In the genomic region with DNA sequence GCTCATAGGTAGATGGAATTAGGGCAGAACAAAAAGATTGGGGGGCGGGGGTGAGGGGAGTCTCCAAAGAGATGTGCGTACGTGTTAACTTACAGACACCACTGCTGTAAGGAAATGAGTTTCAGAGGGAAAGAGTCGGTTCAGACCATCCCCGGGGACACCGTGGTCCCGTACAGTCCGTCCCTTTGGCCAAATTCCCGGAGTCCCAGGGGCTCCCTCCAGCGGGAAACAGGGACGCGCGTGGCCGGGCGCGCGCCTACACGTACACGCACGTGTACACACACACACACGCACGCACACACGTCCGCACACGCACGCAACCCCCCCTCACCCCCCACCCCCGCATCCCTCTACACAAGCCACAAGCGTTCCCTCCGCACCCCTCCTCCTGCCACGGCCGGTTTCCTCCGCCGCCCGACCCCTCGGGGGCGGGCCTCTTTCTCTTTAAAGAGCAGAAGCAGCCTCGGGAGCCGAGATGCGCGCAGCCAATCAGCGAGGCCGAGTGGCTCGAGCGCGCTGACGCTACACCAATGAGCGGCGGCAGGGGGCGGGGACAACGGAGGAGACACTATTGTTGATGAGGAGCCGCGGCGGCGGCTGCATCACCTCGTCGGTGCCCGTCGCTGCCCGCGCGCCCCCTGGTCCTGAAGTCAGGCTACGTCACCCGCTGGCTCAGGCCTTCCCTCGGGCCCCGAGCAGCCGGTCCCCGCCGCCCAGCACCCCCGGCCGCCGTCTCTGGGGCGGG, we compare ENCODE assay signal across 8 mouse cellular contexts. TPM values are rescaled to one million over a fixed set of nuclear protein-coding genes. Genes with fewer than 3 reads are reported as not detected.
DNase-seq lines count a peak whose midpoint lies in the region; ATAC-seq and TF ChIP-seq lines count a peak whose summit lies in the region.

A gene (plus strand): TSS at position 594 of the 745 bp plus-strand sequence.

- H3K27ac ChIP-seq in CH12.LX (ENCODE audit: insufficient read depth, low read depth) = peak within 1 kb of the TSS; percentile 53
- peak within 1 kb of the TSS; percentile 86 for H3K27ac ChIP-seq in forebrain, embryonic 11.5 days (ENCODE audit: low read depth, low read length)
- peak within 1 kb of the TSS; percentile 94 for H3K27ac ChIP-seq in heart, embryonic 16.5 days (ENCODE audit: low read length)
- peak within 1 kb of the TSS; percentile 88 for H3K27ac ChIP-seq in liver, embryonic 15.5 days (replicated peaks)
- peak within 1 kb of the TSS; percentile 97 for H3K27ac ChIP-seq in neural tube, embryonic 12.5 days

- TF ChIP-seq RAD21 in CH12.LX (IDR thresholded peaks at IDR 0.05; ENCODE audit: low read depth, low read length) = no peak

- H3K79me2 ChIP-seq in CH12.LX (replicated peaks; ENCODE audit: control insufficient read depth, extremely low read depth, insufficient read depth, poor library complexity, severe bottlenecking) = peaks cover 8% of the 10 kb centered on the region; the same call in 1 of the 2 replicates

- H3K36me3 ChIP-seq in CH12.LX (replicated peaks in 1 of 2; ENCODE audit: control insufficient read depth in 1 of 2, insufficient read depth in 1 of 2, low read length in 1 of 2) = no peaks in the 10 kb centered on the region
- no peaks in the 10 kb centered on the region for H3K36me3 ChIP-seq in forebrain, embryonic 11.5 days (ENCODE audit: control insufficient read depth, insufficient read depth, low read length)
- no peaks in the 10 kb centered on the region for H3K36me3 ChIP-seq in heart, embryonic 16.5 days (ENCODE audit: control insufficient read depth, insufficient read depth)
- no peaks in the 10 kb centered on the region for H3K36me3 ChIP-seq in liver, embryonic 15.5 days (replicated peaks)
- H3K36me3 ChIP-seq in neural tube, embryonic 12.5 days = no peaks in the 10 kb centered on the region

- TF ChIP-seq POLR2A in CH12.LX (IDR thresholded peaks at IDR 0.05; ENCODE audit: low read depth, low read length) = peak; percentile 69

- no peaks in the 10 kb centered on the region for H3K9me3 ChIP-seq in CH12.LX (replicated peaks; ENCODE audit: low read length)
- no peaks in the 10 kb centered on the region for H3K9me3 ChIP-seq in forebrain, embryonic 11.5 days (ENCODE audit: control insufficient read depth, low read length)
- H3K9me3 ChIP-seq in heart, embryonic 16.5 days (replicated peaks; ENCODE audit: control insufficient read depth, low read length) = no peaks in the 10 kb centered on the region
- H3K9me3 ChIP-seq in liver, embryonic 15.5 days (replicated peaks) = no peaks in the 10 kb centered on the region
- no peaks in the 10 kb centered on the region for H3K9me3 ChIP-seq in neural tube, embryonic 12.5 days

- H3K4me2 ChIP-seq in CH12.LX (ENCODE audit: insufficient read depth, low read depth, poor library complexity, severe bottlenecking) = peak within 1 kb of the TSS; percentile 92
- peak within 1 kb of the TSS; percentile 68 for H3K4me2 ChIP-seq in forebrain, embryonic 11.5 days (ENCODE audit: low read depth, low read length, severe bottlenecking)
- H3K4me2 ChIP-seq in heart, embryonic 16.5 days (ENCODE audit: low read depth, low read length) = peak within 1 kb of the TSS; percentile 75
- peak within 1 kb of the TSS; percentile 99 for H3K4me2 ChIP-seq in liver, embryonic 15.5 days
- peak within 1 kb of the TSS; percentile 89 for H3K4me2 ChIP-seq in neural tube, embryonic 12.5 days (replicated peaks)

- peak within 1 kb of the TSS; percentile 88 for H3K9ac ChIP-seq in CH12.LX (ENCODE audit: insufficient read depth, low read depth)
- H3K9ac ChIP-seq in forebrain, embryonic 11.5 days (ENCODE audit: low read length) = peak within 1 kb of the TSS; percentile 94
- peak within 1 kb of the TSS; percentile 85 for H3K9ac ChIP-seq in heart, embryonic 16.5 days (ENCODE audit: low read length)
- peak within 1 kb of the TSS; percentile 83 for H3K9ac ChIP-seq in liver, embryonic 15.5 days
- peak within 1 kb of the TSS; percentile 99 for H3K9ac ChIP-seq in neural tube, embryonic 12.5 days

- under 1% methylated on average over 70 of the region's 72 CpGs for WGBS in forebrain, embryonic 11.5 days
- under 1% methylated on average over 61 of the region's 72 CpGs for WGBS in heart, embryonic 16.5 days
- under 1% methylated on average over 70 of the region's 72 CpGs for WGBS in liver, embryonic 15.5 days (ENCODE audit: insufficient replicate concordance)
- WGBS in neural tube, embryonic 12.5 days = under 1% methylated on average over 72 of the region's 72 CpGs

- no peaks in the 10 kb centered on the region for H3K27me3 ChIP-seq in CH12.LX (replicated peaks)
- H3K27me3 ChIP-seq in forebrain, embryonic 11.5 days (ENCODE audit: control insufficient read depth, insufficient read depth, low read length) = no peaks in the 10 kb centered on the region
- H3K27me3 ChIP-seq in heart, embryonic 16.5 days (ENCODE audit: control insufficient read depth, insufficient read depth, low read length) = no peaks in the 10 kb centered on the region
- H3K27me3 ChIP-seq in liver, embryonic 15.5 days = no peaks in the 10 kb centered on the region
- H3K27me3 ChIP-seq in neural tube, embryonic 12.5 days (replicated peaks) = no peaks in the 10 kb centered on the region

- in situ Hi-C loops in CH12.LX (cut with MboI; ENCODE audit: low pct_ligation_motif_present, low pct_unique_long_range_greater_than_20kb, low sequenced_read_pairs) = no loop called here

- DNase-seq in CH12.LX (ENCODE audit: extremely low read depth) = peak; percentile 97
- DNase-seq in c-Kit-positive CD71-positive TER-119-negative erythroid progenitor cells, embryonic 14.5 days (ENCODE audit: low read depth) = peak; percentile 99
- peak; percentile 99 for DNase-seq in forebrain, embryonic 11.5 days (ENCODE audit: low spot score)
- peak; percentile 99 for DNase-seq in kidney, postnatal 36 days
- peak; percentile 95 for DNase-seq in telencephalon, adult 2 months (ENCODE audit: low read depth, low spot score)

- dilution Hi-C loops in CH12.LX (cut with MboI; ENCODE audit: extremely low pct_ligation_motif_present, extremely low pct_unique_long_range_greater_than_20kb, low sequenced_read_pairs) = no loop called here

- H3K4me1 ChIP-seq in CH12.LX (ENCODE audit: control insufficient read depth in 1 of 2, insufficient read depth in 2 of 2) = peaks cover 4 to 40% of the 10 kb centered on the region in 2 experiments; a peak in 2 of 4 replicates
- H3K4me1 ChIP-seq in forebrain, embryonic 11.5 days (replicated peaks; ENCODE audit: control insufficient read depth, insufficient read depth, low read length) = no peaks in the 10 kb centered on the region; the same call in 1 of the 2 replicates
- H3K4me1 ChIP-seq in heart, embryonic 16.5 days (ENCODE audit: control insufficient read depth, insufficient read depth, low read length) = peaks cover 23% of the 10 kb centered on the region
- H3K4me1 ChIP-seq in liver, embryonic 15.5 days (replicated peaks) = peaks cover 43% of the 10 kb centered on the region
- H3K4me1 ChIP-seq in neural tube, embryonic 12.5 days = peaks cover 19% of the 10 kb centered on the region

- TF ChIP-seq EP300 in CH12.LX (IDR thresholded peaks at IDR 0.05; ENCODE audit: low read length) = no peak

- peak within 1 kb of the TSS; percentile 69 to 93 (median 89) for H3K4me3 ChIP-seq in CH12.LX (replicated peaks in 1 of 3; ENCODE audit: low read depth in 2 of 3, low read length in 2 of 3, poor library complexity in 1 of 3)
- H3K4me3 ChIP-seq in forebrain, embryonic 11.5 days (ENCODE audit: low read depth, low read length) = peak within 1 kb of the TSS; percentile 99
- peak within 1 kb of the TSS; percentile 76 for H3K4me3 ChIP-seq in heart, embryonic 16.5 days (ENCODE audit: low read length)
- H3K4me3 ChIP-seq in liver, embryonic 15.5 days (replicated peaks) = peak within 1 kb of the TSS; percentile 92
- peak within 1 kb of the TSS; percentile 100 for H3K4me3 ChIP-seq in neural tube, embryonic 12.5 days

- no peak for TF ChIP-seq CTCF in CH12.LX (conservative IDR thresholded peaks at IDR 0.05 in 1 of 2, IDR thresholded peaks at IDR 0.05 in 1 of 2; ENCODE audit: low read depth in 2 of 2, low read length in 2 of 2)

- ATAC-seq in forebrain, embryonic 11.5 days (replicated peaks; ENCODE audit: low FRiP score) = peak; percentile 98
- peak; percentile 95 for ATAC-seq in heart, embryonic 16.5 days (replicated peaks; ENCODE audit: extremely low read depth, insufficient read depth, low FRiP score)
- peak; percentile 91 for ATAC-seq in liver, embryonic 15.5 days (ENCODE audit: insufficient read depth)
- peak; percentile 97 for ATAC-seq in neural tube, embryonic 12.5 days (ENCODE audit: low FRiP score, low read depth)

TF ChIP-seq in CH12.LX, 34 proteins besides CTCF, POLR2A, EP300 and RAD21 (continues in another document):
- TF ChIP-seq ZMIZ1 (IDR thresholded peaks at IDR 0.05; ENCODE audit: low read depth, low read length) (peak; percentile 51; the same call in 1 of the 2 replicates), IRF4 (IDR thresholded peaks at IDR 0.05; ENCODE audit: low read depth, low read length) (peak; percentile 28; the same call in 1 of the 2 replicates), MXI1 (IDR thresholded peaks at IDR 0.05; ENCODE audit: low read depth, low read length) (peak; percentile 38), MAX (IDR thresholded peaks at IDR 0.05; ENCODE audit: low read length) (peak; percentile 37), POLR2AphosphoS2 (IDR thresholded peaks at IDR 0.05; ENCODE audit: low read depth, low read length) (0 out of 2 replicates have a peak, but pooled peaks have one; percentile 47), UBTF (IDR thresholded peaks at IDR 0.05; ENCODE audit: low read depth, low read length) (0 out of 2 replicates have a peak, but pooled peaks have one; percentile 36), TBP (conservative IDR thresholded peaks at IDR 0.05; ENCODE audit: low read depth, low read length) (0 out of 2 replicates have a peak, but pooled peaks have one; percentile 13), ZKSCAN1 (IDR thresholded peaks at IDR 0.05; ENCODE audit: borderline replicate concordance, low read depth, low read length) (no peak), HCFC1 (IDR thresholded peaks at IDR 0.05; ENCODE audit: low read depth, low read length) (no peak), USF2 (conservative IDR thresholded peaks at IDR 0.05; ENCODE audit: low read depth, low read length) (no peak), NELFE (IDR thresholded peaks at IDR 0.05; ENCODE audit: low read depth, low read length) (peak; percentile 69), PAX5 (IDR thresholded peaks at IDR 0.05; ENCODE audit: low read length) (no peak), BHLHE40 (IDR thresholded peaks at IDR 0.05; ENCODE audit: low read depth, low read length) (peak; percentile 85), MAFK (IDR thresholded peaks at IDR 0.05; ENCODE audit: insufficient replicate concordance, low read length) (no peak)

RNA-seq across cellular contexts. Expression of the gene that starts here (rescaled TPM):
- 5.7 and 6.4 TPM in 2 replicates for total RNA-seq in CH12.LX (2012; rRNA removed)
- 8.9 and 11.4 TPM in 2 replicates for total RNA-seq in CH12.LX (2014; rRNA removed)
- polyA plus RNA-seq in CH12.LX (2012; ENCODE audit: insufficient read length, low read depth) = 8.1 and 8.8 TPM in 2 replicates
- 17.2 and 17.6 TPM in 2 replicates for polyA plus RNA-seq in forebrain, embryonic 11.5 days (2014; fragmentation: Nextera tagmentation; extraction: Ambion mirVana)
- 2.9 and 4.8 TPM in 2 replicates for polyA plus RNA-seq in heart, embryonic 16.5 days (2015; fragmentation: Nextera tagmentation; extraction: Ambion mirVana)
- polyA plus RNA-seq in liver, embryonic 15.5 days (2015; fragmentation: Nextera tagmentation; extraction: Ambion mirVana) = 1.9 and 2.0 TPM in 2 replicates
- 29.7 and 31.1 TPM in 2 replicates for polyA plus RNA-seq in neural tube, embryonic 12.5 days (2016; fragmentation: Nextera tagmentation; extraction: Ambion mirVana)

Comparison
In these comparisons a context has a peak if more than half of its experiments do, and no peak if none do; other contexts are left out.
1. Peak in every context shown above with its lines: DNase-seq, ATAC-seq, H3K4me3 ChIP-seq and H3K27ac ChIP-seq.